Mouse (Mus musculus) heart, embryonic 13.5 days (tissue): ENCODE results near the gene Rrad. TPM values are rescaled to one million over a fixed set of nuclear protein-coding genes. Genes with fewer than 3 reads are reported as not detected.

Experiments
- ATAC-seq: fragments of 200-750 bp; cut with Nextera tagmentation; 2 replicates; pipeline ENCODE4 v1.8.0; 2017; ENCODE audit warnings: moderate TSS enrichment; ENCODE audit not compliant: insufficient number of reproducible peaks, low FRiP score, low TSS enrichment; ENCODE audit errors: extremely low read depth
- H3K27ac ChIP-seq: fragments of 300-500 bp; sonication (generic); replicated peaks from 2 replicates; pipeline ENCODE4 v1.5.1; 2015; ENCODE audit warnings: moderate library complexity, mild to moderate bottlenecking, inconsistent platforms
- H3K27me3 ChIP-seq: fragments of 300-500 bp; sonication (generic); replicated peaks from 2 replicates; pipeline ENCODE4 v1.6.1; 2015; ENCODE audit warnings: mild to moderate bottlenecking, inconsistent platforms
- H3K36me3 ChIP-seq: fragments of 300-500 bp; sonication (generic); 2 replicates; pipeline ENCODE4 v1.6.1; 2015; ENCODE audit warnings: mild to moderate bottlenecking, inconsistent platforms
- H3K4me1 ChIP-seq: fragments of 300-500 bp; sonication (generic); 2 replicates; pipeline ENCODE4 v1.6.1; 2015; ENCODE audit warnings: inconsistent platforms
- H3K4me2 ChIP-seq: fragments of 300-500 bp; sonication (generic); 2 replicates; pipeline ENCODE4 v1.6.1; 2015; ENCODE audit warnings: inconsistent platforms, mild to moderate bottlenecking, moderate library complexity
- H3K4me3 ChIP-seq: fragments of 300-500 bp; sonication (generic); 2 replicates; pipeline ENCODE4 v1.5.1; 2015; ENCODE audit warnings: moderate library complexity, mild to moderate bottlenecking, inconsistent platforms
- H3K9ac ChIP-seq: fragments of 300-500 bp; sonication (generic); 2 replicates; pipeline ENCODE4 v1.6.1; 2015; ENCODE audit warnings: inconsistent platforms, mild to moderate bottlenecking, moderate library complexity
- H3K9me3 ChIP-seq: fragments of 300-500 bp; sonication (generic); 2 replicates; pipeline ENCODE4 v1.6.1; 2016; ENCODE audit warnings: inconsistent platforms
- WGBS: fragments of 180-500 bp; shearing (Covaris S2); methylation state at CpG from one replicate; pipeline ENCODE4 v1.1.7; 2015; ENCODE audit warnings: mixed read lengths; 5-methylcytosine and 5-hydroxymethylcytosine counted together
- polyA plus RNA-seq: library from polyadenylated mRNA; unstranded; fragments of >200 nt; fragmentation: Nextera tagmentation; extraction: Ambion mirVana; gene quantifications from 2 replicates; pipeline ENCODE4 v1.2.1, GENCODE M21; 2015

Gene Rrad
- polyA plus RNA-seq, 1 experiment from 2014 or later, result 285 TPM

DNA sequence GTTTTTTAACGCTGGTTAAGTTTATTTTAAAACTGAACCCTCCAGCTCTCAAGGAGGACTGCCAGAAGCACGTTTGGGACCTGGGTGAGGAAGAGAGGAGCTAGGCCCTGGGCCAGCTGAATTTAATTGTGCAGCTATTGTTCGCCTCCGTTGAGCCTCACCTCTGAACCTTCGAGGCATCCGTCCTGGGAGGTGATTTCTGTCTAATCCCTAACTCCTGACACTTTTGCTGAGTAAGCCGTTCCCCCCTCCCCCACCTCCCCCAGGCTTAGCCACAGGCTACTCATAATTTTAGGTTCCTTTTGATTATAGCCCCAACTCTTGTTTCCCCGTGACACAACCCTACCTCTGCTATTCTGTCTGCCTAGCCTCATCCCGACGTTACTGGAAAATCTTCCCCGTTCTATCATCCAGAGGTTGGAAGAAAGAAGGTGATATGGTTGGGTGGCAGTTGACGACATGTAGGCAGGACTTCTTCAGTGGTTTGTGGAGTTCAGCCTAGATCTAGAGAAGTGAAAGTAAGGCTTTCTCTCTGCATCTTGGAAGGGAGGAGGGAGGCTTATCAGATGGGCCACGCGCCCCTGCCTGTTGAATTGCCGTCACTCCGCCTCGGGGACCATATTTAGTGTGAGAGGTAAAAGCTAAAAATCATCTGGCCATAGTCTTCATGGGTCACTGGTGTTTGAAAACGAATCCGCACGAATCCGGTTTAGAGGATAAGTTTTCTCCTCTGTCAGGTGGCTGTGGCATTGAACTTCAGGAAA is 35.2 kb downstream of the Rrad start:
- H3K4me1 ChIP-seq, result peaks cover 15% of the 10 kb centered on the region
- WGBS, result 77% methylated on average over 21 of the region's 21 CpGs
- no peak overlapping the region for H3K9ac ChIP-seq
- H3K27me3 ChIP-seq, result no peaks in the 10 kb centered on the region
- no peak for ATAC-seq
- H3K4me3 ChIP-seq, result no peak overlapping the region
- H3K4me2 ChIP-seq, result no peak overlapping the region
- H3K9me3 ChIP-seq, result no peaks in the 10 kb centered on the region
- peaks cover 40% of the 10 kb centered on the region for H3K36me3 ChIP-seq
- no peak overlapping the region for H3K27ac ChIP-seq

DNA sequence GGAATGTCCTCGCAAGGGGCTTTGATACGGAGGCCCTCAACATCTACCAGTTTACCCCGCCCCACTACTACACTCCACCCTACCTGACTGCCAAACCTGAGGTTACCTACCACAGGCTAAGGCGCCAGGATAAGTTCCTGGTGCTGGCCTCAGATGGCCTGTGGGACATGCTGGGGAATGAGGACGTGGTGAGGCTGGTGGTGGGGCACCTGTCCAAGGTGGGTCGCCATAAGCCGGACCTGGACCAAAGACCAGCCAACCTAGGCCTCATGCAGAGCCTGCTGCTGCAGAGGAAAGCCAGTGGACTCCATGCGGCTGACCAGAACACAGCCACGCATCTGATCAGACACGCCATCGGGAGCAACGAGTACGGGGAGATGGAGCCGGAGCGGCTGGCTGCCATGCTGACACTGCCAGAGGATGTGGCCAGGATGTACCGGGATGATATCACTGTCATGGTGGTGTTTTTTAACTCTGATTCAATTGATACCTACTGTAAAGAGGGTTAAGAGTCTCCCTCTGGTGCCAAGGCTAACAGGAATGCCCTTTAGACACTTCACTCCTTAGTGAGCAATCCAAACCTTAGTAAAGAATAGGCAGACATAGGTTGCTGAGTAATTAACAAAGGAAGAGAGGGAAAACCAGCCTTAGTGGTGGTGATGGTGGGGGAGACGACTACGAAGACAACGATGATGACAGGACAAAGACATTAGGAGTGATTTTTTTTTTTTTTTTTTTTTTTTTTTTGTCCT is 36.3 kb downstream of the Rrad start:
- Histone ChIP-seq H3K36me3 (peaks cover 40% of the 10 kb centered on the region), H3K9ac (no peak overlapping the region), H3K4me3 (no peak overlapping the region), H3K27ac (no peak overlapping the region), H3K4me2 (no peak overlapping the region), H3K9me3 (no peaks in the 10 kb centered on the region), H3K27me3 (no peaks in the 10 kb centered on the region), H3K4me1 (peaks cover 21% of the 10 kb centered on the region)
- WGBS, result 92% methylated on average over 19 of the region's 19 CpGs
- ATAC-seq, result no peak

DNA sequence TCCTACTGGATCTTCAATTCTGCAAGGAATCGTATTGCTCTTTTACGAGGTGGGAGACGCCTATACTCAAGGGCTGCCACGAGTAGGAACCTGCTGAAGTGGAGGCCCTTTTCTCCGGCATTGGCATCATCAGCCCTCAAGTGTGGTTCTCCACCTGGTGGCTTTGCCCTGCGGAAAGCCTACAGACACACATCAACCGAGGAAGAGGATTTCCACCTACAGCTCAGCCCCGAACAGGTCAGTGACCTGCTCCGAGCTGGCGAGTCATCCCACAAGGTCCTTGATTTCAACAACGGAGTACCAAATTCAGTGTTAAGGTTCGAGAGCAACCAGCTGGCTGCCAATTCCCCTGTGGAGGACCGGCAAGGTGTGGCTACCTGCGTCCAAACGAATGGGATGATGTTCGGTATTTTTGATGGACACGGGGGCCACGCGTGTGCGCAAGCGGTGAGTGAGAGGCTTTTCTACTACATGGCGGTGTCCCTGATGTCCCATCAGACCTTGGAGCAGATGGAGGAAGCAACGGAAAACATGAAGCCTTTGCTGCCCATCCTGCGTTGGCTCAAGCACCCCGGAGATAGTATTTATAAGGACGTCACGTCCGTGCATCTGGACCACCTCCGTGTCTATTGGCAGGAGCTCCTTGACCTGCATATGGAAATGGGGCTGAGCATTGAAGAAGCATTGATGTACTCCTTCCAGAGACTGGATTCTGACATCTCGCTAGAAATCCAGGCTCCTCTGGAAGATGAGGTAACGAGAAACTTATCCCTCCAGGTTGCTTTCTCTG is 37.4 kb downstream of the Rrad start:
- Histone ChIP-seq H3K4me1 (peaks cover 21% of the 10 kb centered on the region), H3K4me2 (no peak overlapping the region), H3K4me3 (no peak overlapping the region), H3K36me3 (peaks cover 38% of the 10 kb centered on the region), H3K9ac (no peak overlapping the region), H3K9me3 (no peaks in the 10 kb centered on the region), H3K27ac (no peak overlapping the region), H3K27me3 (no peaks in the 10 kb centered on the region)
- WGBS, result 91% methylated on average over 31 of the region's 31 CpGs
- no peak for ATAC-seq

DNA sequence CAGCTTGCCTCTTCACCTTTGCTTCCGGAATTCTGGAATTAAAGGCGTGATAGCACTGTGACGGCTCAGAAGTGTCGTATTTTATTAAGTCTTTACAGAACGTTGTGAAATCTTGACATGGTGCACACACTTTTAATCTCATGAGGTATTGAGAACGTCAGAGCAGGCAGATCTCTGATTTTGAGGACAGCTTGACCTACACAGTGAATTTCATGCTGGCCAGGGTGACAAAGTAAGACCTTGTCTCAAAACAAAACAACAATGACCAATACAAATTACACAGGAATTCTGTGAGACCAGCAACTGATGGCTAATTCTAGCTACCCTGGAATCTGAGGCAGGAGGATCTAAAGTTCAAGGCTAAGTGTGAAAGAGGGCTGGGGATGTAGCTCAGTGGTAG is 38.6 kb downstream of the Rrad start:
- no peak for ATAC-seq
- 74% methylated on average over 6 of the region's 6 CpGs for WGBS

DNA sequence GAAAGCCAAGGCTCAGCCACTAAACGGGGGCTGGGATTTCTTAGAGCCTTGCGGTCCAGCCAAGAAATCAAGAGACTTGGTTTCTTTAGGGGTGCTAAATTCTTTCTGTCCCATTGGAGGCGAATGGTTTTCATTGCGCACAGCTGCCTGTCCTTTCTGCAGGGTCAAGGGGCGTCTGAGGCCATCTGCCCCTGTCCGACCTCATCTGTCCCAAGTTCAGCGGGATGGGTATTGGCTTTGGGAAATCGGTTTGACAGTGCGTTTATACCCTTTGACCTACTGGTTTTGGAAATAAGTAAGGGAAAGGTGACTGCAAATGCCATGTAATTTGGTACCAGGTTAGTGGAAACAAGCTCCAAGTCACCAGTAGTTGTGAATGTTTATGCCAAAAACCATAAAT is 39.3 kb downstream of the Rrad start:
- peak overlapping the region; percentile 77 for H3K4me3 ChIP-seq
- peak overlapping the region; percentile 88 for H3K9ac ChIP-seq
- peak overlapping the region; percentile 93 for H3K4me2 ChIP-seq
- H3K9me3 ChIP-seq, result no peaks in the 10 kb centered on the region
- H3K36me3 ChIP-seq, result peaks cover 34% of the 10 kb centered on the region
- 7% methylated on average over 9 of the region's 9 CpGs for WGBS
- H3K27ac ChIP-seq, result peak overlapping the region; percentile 73
- peaks cover 18% of the 10 kb centered on the region for H3K4me1 ChIP-seq
- H3K27me3 ChIP-seq, result no peaks in the 10 kb centered on the region
- ATAC-seq, result no peak

More for the DNA sequence above, 38.6 kb downstream of the Rrad start:
- H3K9me3 ChIP-seq, result no peaks in the 10 kb centered on the region
- no peak overlapping the region for H3K27ac ChIP-seq
- H3K4me1 ChIP-seq, result peaks cover 19% of the 10 kb centered on the region
- H3K27me3 ChIP-seq, result no peaks in the 10 kb centered on the region
- peaks cover 38% of the 10 kb centered on the region for H3K36me3 ChIP-seq
- H3K4me3 ChIP-seq, result 0 out of 2 replicates have a peak overlapping the region, but pooled peaks have one; percentile 77
- peak overlapping the region; percentile 93; the same call in 1 of the 2 replicates for H3K4me2 ChIP-seq
- H3K9ac ChIP-seq, result peak overlapping the region; percentile 88; the same call in 1 of the 2 replicates

DNA sequence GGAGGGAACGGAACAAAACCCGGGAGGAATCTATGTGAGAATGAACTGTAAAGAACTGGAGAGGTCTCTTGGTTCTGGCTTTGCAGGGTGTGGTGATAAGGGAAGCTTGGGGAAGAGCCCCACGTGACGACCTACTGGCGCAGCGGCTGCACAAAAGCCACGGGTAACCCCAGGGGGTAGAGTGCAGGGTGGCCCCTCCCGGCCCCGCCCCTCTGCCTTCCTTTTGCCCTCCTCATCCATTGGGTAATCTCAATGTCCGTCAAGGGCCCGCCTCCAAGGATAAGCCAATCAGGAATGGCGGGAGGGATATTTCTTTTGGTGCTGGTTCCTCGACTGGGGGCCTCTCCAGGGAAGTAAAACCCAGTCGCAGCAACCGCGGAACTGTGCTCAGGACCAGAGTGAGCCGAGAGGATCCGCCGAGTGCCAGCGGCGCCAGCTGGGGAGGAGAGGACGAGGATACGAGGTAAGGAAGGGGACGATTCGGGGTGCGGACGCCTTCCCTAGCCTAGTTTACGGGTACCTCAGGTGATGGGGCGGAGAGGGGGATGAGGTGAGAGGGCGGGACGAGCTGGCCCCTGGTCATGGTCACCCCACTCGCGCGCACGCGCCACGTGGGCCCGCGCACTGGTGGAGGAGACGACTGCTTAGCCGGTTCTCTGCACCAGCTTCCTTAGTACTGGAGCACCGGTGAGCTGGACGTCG is 39.8 kb downstream of the Rrad start, which contains the start of gene Pdp2:
Pdp2 (plus strand) TSS at position 319 of the 702 bp plus-strand sequence.
- Histone ChIP-seq H3K9ac (peak within 1 kb of the TSS; percentile 88), H3K4me3 (peak within 1 kb of the TSS; percentile 77), H3K9me3 (no peaks in the 10 kb centered on the region), H3K4me1 (peaks cover 18% of the 10 kb centered on the region), H3K27ac (peak within 1 kb of the TSS; percentile 73), H3K36me3 (peaks cover 29% of the 10 kb centered on the region), H3K4me2 (peak within 1 kb of the TSS; percentile 93), H3K27me3 (no peaks in the 10 kb centered on the region)
- ATAC-seq, result peak; percentile 95
- WGBS, result under 1% methylated on average over 44 of the region's 44 CpGs

DNA sequence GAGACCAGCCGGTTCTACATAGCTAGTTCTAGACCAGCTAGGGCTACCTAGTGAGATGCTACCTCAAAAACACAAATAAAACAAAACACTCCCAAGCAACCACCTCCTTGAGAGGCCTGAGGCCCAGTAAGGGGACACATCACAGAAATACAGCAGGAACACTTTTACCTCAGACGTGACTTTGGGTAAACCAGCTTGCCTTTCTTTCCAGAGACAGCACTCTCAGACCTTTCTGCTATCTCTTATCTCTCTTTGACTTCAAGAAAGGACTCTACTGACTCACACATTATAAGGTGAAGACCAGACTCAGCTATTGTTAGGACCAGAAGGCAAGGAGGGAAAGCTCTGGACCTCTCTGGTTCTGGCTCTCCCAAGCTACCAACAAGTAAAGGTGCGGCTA is 40.8 kb downstream of the Rrad start:
- Histone ChIP-seq H3K27me3 (no peaks in the 10 kb centered on the region), H3K36me3 (peaks cover 20% of the 10 kb centered on the region), H3K9ac (no peak overlapping the region), H3K4me1 (peaks cover 15% of the 10 kb centered on the region), H3K4me3 (no peak overlapping the region), H3K9me3 (no peaks in the 10 kb centered on the region), H3K4me2 (no peak overlapping the region), H3K27ac (no peak overlapping the region)
- ATAC-seq, result no peak
- WGBS, result 80% methylated on average over 3 of the region's 3 CpGs

DNA sequence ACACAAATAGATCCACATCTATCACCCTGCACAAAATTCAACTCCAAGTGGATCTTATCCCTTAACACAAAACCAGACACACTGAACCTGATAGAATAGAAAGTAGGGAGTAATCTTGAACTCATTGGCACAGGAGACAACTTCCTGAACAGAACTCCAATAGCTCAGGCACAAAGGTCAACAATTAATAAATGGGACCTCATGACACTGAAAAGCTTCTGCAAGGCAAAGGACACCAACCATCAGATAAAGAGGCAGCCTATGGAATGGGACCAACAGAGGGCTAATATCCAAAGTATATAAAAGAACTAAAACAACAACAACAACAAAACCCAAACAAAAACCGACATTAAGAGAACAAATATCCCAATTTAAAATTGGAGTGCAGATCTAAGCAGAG is 46.6 kb downstream of the Rrad start:
- no peaks in the 10 kb centered on the region for H3K27me3 ChIP-seq
- H3K9me3 ChIP-seq, result 0 out of 2 replicates have a peak, but pooled peaks cover 5% of the 10 kb centered on the region
- no peak overlapping the region for H3K27ac ChIP-seq
- 50% methylated on average over 1 of the region's 1 CpGs for WGBS
- no peak overlapping the region for H3K4me3 ChIP-seq
- ATAC-seq, result no peak
- H3K9ac ChIP-seq, result no peak overlapping the region
- H3K4me2 ChIP-seq, result no peak overlapping the region
- H3K4me1 ChIP-seq, result no peaks in the 10 kb centered on the region
- no peaks in the 10 kb centered on the region for H3K36me3 ChIP-seq
